Mouse (Mus musculus) left cerebral cortex, adult 8-10 months (tissue): Measurements from ENCODE around the gene Mettl7a2. TPM values are rescaled to one million over a fixed set of nuclear protein-coding genes. Genes with fewer than 3 reads are reported as not detected.
A peak's percentile ranks its signal among the peaks of the same experiment; 100 is the strongest.
"Not testable (repeated sequence)": the region's sequence is repeated elsewhere in the genome, so short reads cannot be mapped to it uniquely, and the experiment has no call there.

Experiments
- DNase-seq, 2 experiments: peaks; one replicate each; pipeline ENCODE4 v3.0.0; 2022; ENCODE audit warnings: low spot score in 2 of 2
- total RNA-seq, 4 experiments: library from RNA; stranded (reverse); gene quantifications; 2 replicates each; pipeline ENCODE4 v1.2.4; 2022

Mettl7a2 gene
- total RNA-seq, 4 experiments from 2014 or later = 0.78 to 1.0 TPM; not detected in 2

GRCm38 (mm10) chr15:100337328-100337727 is 15.7 kb upstream of the Mettl7a2 start:
- DNase-seq = not testable (repeated sequence)

- DNase-seq = not testable (repeated sequence)
Observed at GRCm38 (mm10) chr15:100337847-100338246, 15.2 kb upstream of the Mettl7a2 start.

GRCm38 (mm10) chr15:100341314-100341980 is 11.6 kb upstream of the Mettl7a2 start:
- not testable (repeated sequence) for DNase-seq

GRCm38 (mm10) chr15:100345484-100345883 is 7.5 kb upstream of the Mettl7a2 start:
- no peak for DNase-seq

DNA sequence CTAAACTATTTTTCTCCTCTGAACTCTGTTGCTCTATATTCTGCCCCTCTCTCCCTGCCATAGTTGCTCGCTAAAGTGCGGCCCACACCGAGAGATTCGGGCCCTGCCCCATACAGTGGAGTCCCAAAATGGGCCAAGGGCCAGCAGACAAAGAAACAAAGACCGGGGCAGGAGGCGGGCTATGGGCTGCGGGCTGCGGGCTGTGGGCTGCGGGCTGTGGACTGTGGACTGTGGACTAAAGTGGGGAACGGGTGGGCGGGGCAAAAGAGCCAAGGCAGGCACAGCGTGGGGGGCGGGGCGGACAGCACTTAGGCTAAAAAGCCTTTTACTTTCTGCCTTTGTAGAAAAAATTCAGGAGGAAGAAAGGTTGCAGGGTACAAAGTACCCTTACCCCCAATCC is 6.2 kb upstream of the Mettl7a2 start:
- DNase-seq = no peak

DNA sequence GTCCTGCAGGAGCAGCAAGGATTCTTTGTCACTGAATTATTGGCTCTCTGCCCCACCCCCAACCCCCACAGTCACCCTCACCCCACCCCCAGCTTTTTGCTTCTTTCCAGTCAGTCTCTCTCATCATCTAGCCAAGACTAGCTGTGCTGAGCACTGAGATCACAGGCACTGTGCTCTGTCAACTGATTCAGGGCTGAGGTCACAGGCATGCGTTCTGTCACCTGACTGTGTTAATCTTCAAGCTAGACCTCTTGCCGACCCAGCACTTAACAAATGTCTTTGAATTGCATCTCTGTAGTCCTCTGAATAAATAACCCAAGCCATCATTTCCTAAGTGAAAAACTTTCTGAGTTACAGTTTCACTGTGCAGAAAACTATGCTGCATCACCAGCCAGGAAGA is 3.5 kb upstream of the Mettl7a2 start:
- no peak for DNase-seq

DNA sequence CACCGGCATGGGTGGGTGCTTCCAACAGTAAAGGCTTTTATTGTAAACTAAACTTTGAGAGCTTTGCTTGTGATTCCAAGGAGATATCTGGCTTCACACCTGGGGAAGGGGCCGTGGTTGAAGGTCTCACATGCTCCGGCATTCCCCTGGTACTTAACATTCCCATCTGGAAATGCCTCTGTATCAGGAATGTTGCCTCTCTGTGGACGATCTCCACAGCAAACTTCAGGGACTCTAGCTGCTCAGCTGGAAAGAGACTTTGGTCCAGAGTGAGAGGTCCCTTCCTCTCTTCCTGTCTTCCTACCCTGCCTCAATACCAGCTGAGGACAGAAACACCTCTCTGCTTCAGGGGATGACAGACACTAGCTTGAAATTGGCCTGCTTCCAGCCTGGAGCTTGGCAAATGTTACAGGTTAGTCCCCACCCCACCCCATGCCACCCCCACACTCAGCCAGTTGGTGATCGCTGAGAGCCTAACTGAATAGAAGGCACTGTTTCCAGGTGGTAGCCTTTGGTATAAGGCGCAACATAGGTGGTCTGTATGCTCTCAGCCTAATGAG is 1.4 kb upstream of the Mettl7a2 start:
- DNase-seq = no peak

DNA sequence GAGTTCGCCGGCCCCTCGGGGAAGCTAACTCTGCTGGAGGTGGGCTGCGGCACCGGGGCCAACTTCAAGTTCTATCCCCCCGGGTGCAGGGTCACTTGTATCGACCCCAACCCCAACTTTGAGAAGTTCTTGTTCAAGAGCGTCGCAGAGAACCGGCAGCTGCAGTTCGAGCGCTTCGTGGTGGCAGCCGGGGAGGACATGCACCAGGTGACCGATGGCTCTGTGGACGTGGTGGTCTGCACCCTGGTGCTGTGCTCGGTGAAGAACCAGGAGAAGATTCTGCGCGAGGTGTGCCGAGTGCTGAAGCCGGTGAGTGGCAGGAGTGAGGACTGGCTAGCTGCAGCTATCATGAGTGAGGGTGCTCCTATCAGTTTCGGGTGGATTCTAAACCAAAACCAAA is 399 bp downstream of the Mettl7a2 start:
- not testable (repeated sequence) for DNase-seq

DNA sequence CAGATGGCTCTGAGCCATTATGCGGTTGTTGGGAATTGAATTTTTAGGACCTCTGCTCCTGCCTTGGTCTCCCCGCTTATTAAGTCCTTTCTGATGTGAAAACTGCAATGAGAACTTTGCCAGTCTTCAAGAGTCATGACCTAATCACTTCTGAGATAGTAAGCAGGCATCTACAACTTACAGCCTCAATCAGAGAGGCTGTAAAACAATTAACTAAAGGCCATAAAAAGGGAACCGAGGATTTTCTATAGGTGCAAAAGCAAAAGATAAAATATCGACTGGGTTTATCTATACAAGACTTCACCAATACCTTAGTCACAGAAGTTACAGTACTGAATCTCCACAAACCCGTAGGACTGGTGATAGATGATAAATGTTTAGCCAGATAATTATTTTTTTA is 2.9 kb downstream of the Mettl7a2 start:
- no peak for DNase-seq

GRCm38 (mm10) chr15:100364242-100364641 is 11.2 kb downstream of the Mettl7a2 start, which contains the start of gene Higd1c:
Higd1c (plus strand) TSS chr15:100364542.
- DNase-seq = no peak

DNA sequence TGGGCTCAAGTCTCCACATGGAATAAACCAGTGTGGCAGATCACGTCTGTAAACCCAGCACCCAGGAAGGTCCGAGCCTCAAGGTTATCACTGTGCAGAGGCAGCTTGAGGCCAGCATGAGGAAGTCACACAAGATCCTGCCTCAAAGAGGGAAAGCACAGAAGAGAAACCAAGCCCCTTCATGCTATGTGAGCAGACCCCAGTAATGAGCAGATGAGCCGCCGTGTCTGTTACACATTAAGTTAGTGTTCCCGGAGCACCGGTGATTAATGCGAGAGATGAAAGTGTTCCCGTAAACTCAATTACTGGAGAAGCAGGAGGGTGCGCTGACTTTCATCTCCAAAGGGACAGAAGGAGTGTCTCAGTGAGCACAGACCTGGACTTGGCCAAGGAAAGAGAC is 13.0 kb downstream of the Mettl7a2 start:
- not testable (repeated sequence) for DNase-seq

GRCm38 (mm10) chr15:100367119-100367518 is 14.1 kb downstream of the Mettl7a2 start:
- DNase-seq = no peak

DNA sequence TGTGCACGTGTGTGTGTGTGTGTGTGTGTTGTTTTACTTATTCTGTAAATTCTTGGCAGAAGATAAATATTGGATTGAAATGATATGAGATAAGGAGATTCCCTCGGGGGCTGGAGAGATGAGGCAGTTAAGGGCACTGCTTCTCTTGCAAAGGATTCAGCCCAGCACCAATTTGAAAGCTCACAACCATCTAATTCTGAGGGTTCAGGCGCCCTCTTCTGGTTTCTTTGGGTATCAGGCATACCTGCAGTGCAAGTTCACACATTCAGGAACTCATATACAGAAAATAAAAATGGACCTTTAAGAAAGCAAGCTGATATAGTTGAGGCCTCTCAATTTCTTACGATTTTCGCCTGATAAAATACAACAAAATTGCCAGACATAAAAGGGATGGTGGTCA is 22.1 kb downstream of the Mettl7a2 start:
- DNase-seq = peak; percentile 25 to 33

- not testable (repeated sequence) for DNase-seq
Observed at GRCm38 (mm10) chr15:100377847-100378505, 25.0 kb downstream of the Mettl7a2 start.

DNA sequence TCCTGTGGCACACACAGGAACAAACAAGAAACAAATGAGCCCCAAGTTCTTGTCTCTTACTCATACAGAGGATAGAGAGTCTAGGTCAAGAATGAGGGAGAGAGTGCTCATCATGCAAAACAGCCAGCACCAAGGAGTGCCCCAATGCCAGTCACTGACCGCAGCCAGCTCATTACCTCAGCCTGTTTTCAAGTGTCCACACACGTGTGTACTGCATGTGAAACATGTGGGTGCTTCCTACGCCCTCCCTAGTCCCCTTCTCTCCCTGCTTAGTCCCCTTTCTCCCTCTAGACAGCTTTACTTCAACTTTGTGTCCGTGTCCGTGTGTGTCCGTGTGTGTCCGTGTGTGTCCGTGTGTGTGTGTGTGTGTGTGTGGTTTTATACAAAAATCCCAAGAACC is 26.7 kb downstream of the Mettl7a2 start:
- DNase-seq = no peak

DNA sequence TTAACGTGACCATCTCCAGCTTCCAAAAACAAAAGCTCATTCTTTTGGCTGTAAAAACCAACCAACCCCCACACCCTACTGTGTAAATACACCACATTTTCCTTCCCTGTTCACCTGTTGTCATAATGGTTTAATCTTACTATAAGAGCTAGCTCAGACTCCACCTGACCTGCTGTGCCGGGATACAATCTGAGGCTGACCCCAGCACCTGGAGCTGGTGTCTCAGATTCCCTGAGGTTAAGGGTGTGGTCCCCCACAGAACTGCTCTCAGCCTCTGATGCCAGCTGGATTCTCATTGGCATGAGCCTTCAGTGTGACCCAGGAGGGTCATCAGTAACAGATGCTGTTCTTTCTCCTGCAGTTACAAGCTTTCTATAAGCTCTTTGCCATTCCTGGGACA is 27.1 kb downstream of the Mettl7a2 start:
- no peak for DNase-seq

GRCm38 (mm10) chr15:100385705-100386104 is 32.7 kb downstream of the Mettl7a2 start:
- DNase-seq = no peak

DNA sequence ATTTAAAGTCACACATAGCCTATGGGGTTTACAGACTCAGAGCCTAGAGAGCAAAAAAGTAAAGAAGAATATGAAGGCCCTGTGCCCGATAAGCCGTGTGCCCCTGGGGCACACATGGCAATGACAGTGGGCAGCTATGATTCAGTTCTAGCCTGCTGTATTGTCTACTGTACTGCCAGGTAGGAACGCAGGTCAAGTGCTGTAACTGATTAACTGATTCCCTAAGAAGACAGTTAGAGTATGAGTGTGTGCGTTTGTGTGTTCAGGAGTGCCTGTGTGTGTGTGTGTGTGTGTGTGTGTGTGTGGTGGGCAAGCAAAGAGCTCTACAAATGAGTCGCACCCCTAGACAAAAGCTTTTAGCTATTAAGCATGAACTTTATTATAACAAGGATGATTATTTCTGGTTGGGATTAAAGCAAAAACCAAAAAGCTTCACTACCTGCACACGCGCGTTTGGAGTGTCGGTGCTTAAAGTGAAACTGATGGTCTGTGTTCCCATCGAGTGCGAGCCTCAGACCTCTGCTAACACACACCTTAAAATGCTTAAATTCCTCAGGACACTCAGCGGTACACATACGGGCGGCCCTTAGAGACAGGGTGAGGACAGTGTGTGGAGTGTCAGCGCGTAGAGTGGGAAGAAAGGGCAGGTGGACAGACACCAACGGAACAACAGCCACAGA is 34.7 kb downstream of the Mettl7a2 start:
- DNase-seq = no peak

- no peak for DNase-seq
Observed at GRCm38 (mm10) chr15:100388224-100388835, 35.3 kb downstream of the Mettl7a2 start.

GRCm38 (mm10) chr15:100388886-100389285 is 35.9 kb downstream of the Mettl7a2 start:
- no peak for DNase-seq

DNA sequence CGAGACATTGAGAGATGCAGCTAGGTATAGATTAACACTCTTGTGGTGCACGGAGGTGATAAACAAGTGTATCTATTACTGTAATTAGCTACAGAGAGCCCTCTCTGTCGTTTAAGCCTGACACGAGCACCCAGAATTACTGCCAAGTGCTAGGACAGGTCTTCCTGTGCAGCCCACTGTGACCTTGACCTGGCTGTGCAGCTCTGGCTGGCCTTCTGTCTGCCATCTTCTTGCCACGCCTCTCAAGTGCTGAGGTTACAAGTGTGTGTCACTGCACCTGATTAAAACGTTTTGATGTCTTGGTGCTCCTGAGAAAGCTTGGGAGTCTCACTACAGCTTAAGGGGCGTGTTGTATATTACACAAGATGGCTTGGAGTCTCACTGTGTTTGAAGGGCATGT is 38.1 kb downstream of the Mettl7a2 start:
- no peak for DNase-seq

- no peak for DNase-seq
Observed at GRCm38 (mm10) chr15:100391599-100391998, 38.6 kb downstream of the Mettl7a2 start.
